Mouse (Mus musculus): ENCODE measurements at regions not wholly inside any gene's neighbourhood (a gene's known extent, or its start where the extent isn't known, plus 50 kb on each side); places are given as distances from the start of the nearest gene placed in this dataset.

GRCm38 (mm10) chr12:25363341-25363740 is 266.4 kb upstream of the Id2 start:
- Histone ChIP-seq H3K4me3 (ENCODE audit: low read depth, low read length) (no peak overlapping the region), H3K4me2 (ENCODE audit: low read depth) (no peak overlapping the region), H3K36me3 (ENCODE audit: control insufficient read depth, insufficient read depth, low read length) (no peaks in the 10 kb centered on the region), H3K4me1 (ENCODE audit: control insufficient read depth, insufficient read depth, low read length) (no peaks in the 10 kb centered on the region), H3K9ac (ENCODE audit: low read length) (no peak overlapping the region), H3K9me3 (ENCODE audit: control insufficient read depth, low read length) (no peaks in the 10 kb centered on the region), H3K27me3 (ENCODE audit: control insufficient read depth, insufficient read depth, low read length) (no peaks in the 10 kb centered on the region), H3K27ac (ENCODE audit: low read depth, low read length) (no peak overlapping the region)
- ATAC-seq (ENCODE audit: insufficient read depth, low FRiP score, low TSS enrichment): no peak
- WGBS: 80% methylated on average over 3 of the region's 3 CpGs
- DNase-seq (ENCODE audit: low spot score): no peak

GRCm38 (mm10) chr12:25362771-25363170 is 265.8 kb upstream of the Id2 start:
- Histone ChIP-seq H3K4me3 (ENCODE audit: low read depth, low read length) (no peak overlapping the region), H3K9me3 (ENCODE audit: control insufficient read depth, low read length) (no peaks in the 10 kb centered on the region), H3K36me3 (ENCODE audit: control insufficient read depth, insufficient read depth, low read length) (no peaks in the 10 kb centered on the region), H3K4me2 (ENCODE audit: low read depth) (no peak overlapping the region), H3K9ac (ENCODE audit: low read length) (no peak overlapping the region), H3K4me1 (ENCODE audit: control insufficient read depth, insufficient read depth, low read length) (no peaks in the 10 kb centered on the region), H3K27ac (ENCODE audit: low read depth, low read length) (no peak overlapping the region), H3K27me3 (ENCODE audit: control insufficient read depth, insufficient read depth, low read length) (no peaks in the 10 kb centered on the region)
- 91% methylated on average over 4 of the region's 4 CpGs for WGBS
- ATAC-seq (ENCODE audit: insufficient read depth, low FRiP score, low TSS enrichment) (no peak), DNase-seq (ENCODE audit: low spot score) (no peak)

- Histone ChIP-seq H3K4me1 (ENCODE audit: control insufficient read depth, insufficient read depth, low read length) (no peaks in the 10 kb centered on the region), H3K4me3 (ENCODE audit: low read depth, low read length) (no peak overlapping the region), H3K27me3 (ENCODE audit: control insufficient read depth, insufficient read depth, low read length) (no peaks in the 10 kb centered on the region), H3K9ac (ENCODE audit: low read length) (no peak overlapping the region), H3K9me3 (ENCODE audit: control insufficient read depth, low read length) (no peaks in the 10 kb centered on the region), H3K36me3 (ENCODE audit: control insufficient read depth, insufficient read depth, low read length) (no peaks in the 10 kb centered on the region), H3K27ac (ENCODE audit: low read depth, low read length) (no peak overlapping the region), H3K4me2 (ENCODE audit: low read depth) (no peak overlapping the region)
- DNase-seq (ENCODE audit: low spot score) (no peak), ATAC-seq (ENCODE audit: insufficient read depth, low FRiP score, low TSS enrichment) (no peak)
- 89% methylated on average over 2 of the region's 2 CpGs for WGBS
These were observed 263.8 kb upstream of the Id2 start for GRCm38 (mm10) chr12:25360726-25361125.

GRCm38 (mm10) chr12:25359931-25360330 is 263.0 kb upstream of the Id2 start:
- H3K36me3 ChIP-seq (ENCODE audit: control insufficient read depth, insufficient read depth, low read length): no peaks in the 10 kb centered on the region
- H3K4me1 ChIP-seq (ENCODE audit: control insufficient read depth, insufficient read depth, low read length): no peaks in the 10 kb centered on the region
- H3K4me2 ChIP-seq (ENCODE audit: low read depth): no peak overlapping the region
- no peak overlapping the region for H3K4me3 ChIP-seq (ENCODE audit: low read depth, low read length)
- no peaks in the 10 kb centered on the region for H3K27me3 ChIP-seq (ENCODE audit: control insufficient read depth, insufficient read depth, low read length)
- H3K9me3 ChIP-seq (ENCODE audit: control insufficient read depth, low read length): no peaks in the 10 kb centered on the region
- over 99% methylated on average over 5 of the region's 5 CpGs for WGBS
- H3K27ac ChIP-seq (ENCODE audit: low read depth, low read length): no peak overlapping the region
- DNase-seq (ENCODE audit: low spot score) (no peak), ATAC-seq (ENCODE audit: insufficient read depth, low FRiP score, low TSS enrichment) (no peak)
- no peak overlapping the region for H3K9ac ChIP-seq (ENCODE audit: low read length)

GRCm38 (mm10) chr12:25358846-25359525 is 262.0 kb upstream of the Id2 start:
- H3K36me3 ChIP-seq (ENCODE audit: control insufficient read depth, insufficient read depth, low read length): no peaks in the 10 kb centered on the region
- 85% methylated on average over 8 of the region's 8 CpGs for WGBS
- H3K9me3 ChIP-seq (ENCODE audit: control insufficient read depth, low read length): no peaks in the 10 kb centered on the region
- H3K4me3 ChIP-seq (ENCODE audit: low read depth, low read length): no peak overlapping the region
- H3K27ac ChIP-seq (ENCODE audit: low read depth, low read length): no peak overlapping the region
- ATAC-seq (ENCODE audit: insufficient read depth, low FRiP score, low TSS enrichment): no peak
- no peaks in the 10 kb centered on the region for H3K4me1 ChIP-seq (ENCODE audit: control insufficient read depth, insufficient read depth, low read length)
- DNase-seq (ENCODE audit: low spot score): no peak
- no peak overlapping the region for H3K4me2 ChIP-seq (ENCODE audit: low read depth)
- H3K27me3 ChIP-seq (ENCODE audit: control insufficient read depth, insufficient read depth, low read length): no peaks in the 10 kb centered on the region
- H3K9ac ChIP-seq (ENCODE audit: low read length): no peak overlapping the region

- no peak overlapping the region for H3K27ac ChIP-seq (ENCODE audit: low read depth, low read length)
- 83% methylated on average over 2 of the region's 2 CpGs for WGBS
These were observed 259.8 kb upstream of the Id2 start for GRCm38 (mm10) chr12:25356774-25357173.

GRCm38 (mm10) chr12:25355217-25355616 is 258.3 kb upstream of the Id2 start:
- Histone ChIP-seq H3K36me3 (ENCODE audit: control insufficient read depth, insufficient read depth, low read length) (no peaks in the 10 kb centered on the region), H3K27me3 (ENCODE audit: control insufficient read depth, insufficient read depth, low read length) (no peaks in the 10 kb centered on the region), H3K27ac (ENCODE audit: low read depth, low read length) (no peak overlapping the region), H3K9me3 (ENCODE audit: control insufficient read depth, low read length) (no peaks in the 10 kb centered on the region), H3K4me1 (ENCODE audit: control insufficient read depth, insufficient read depth, low read length) (no peaks in the 10 kb centered on the region), H3K4me2 (ENCODE audit: low read depth) (no peak overlapping the region), H3K4me3 (ENCODE audit: low read depth, low read length) (no peak overlapping the region), H3K9ac (ENCODE audit: low read length) (no peak overlapping the region)
- no peak for ATAC-seq (ENCODE audit: insufficient read depth, low FRiP score, low TSS enrichment)
- WGBS: 79% methylated on average over 1 of the region's 1 CpGs
- DNase-seq (ENCODE audit: low spot score): no peak

More at GRCm38 (mm10) chr12:25356774-25357173, 259.8 kb upstream of the Id2 start:
- no peaks in the 10 kb centered on the region for H3K27me3 ChIP-seq (ENCODE audit: control insufficient read depth, insufficient read depth, low read length)
- H3K4me3 ChIP-seq (ENCODE audit: low read depth, low read length): no peak overlapping the region
- no peaks in the 10 kb centered on the region for H3K36me3 ChIP-seq (ENCODE audit: control insufficient read depth, insufficient read depth, low read length)
- no peaks in the 10 kb centered on the region for H3K4me1 ChIP-seq (ENCODE audit: control insufficient read depth, insufficient read depth, low read length)
- ATAC-seq (ENCODE audit: insufficient read depth, low FRiP score, low TSS enrichment): no peak
- H3K9ac ChIP-seq (ENCODE audit: low read length): no peak overlapping the region
- H3K9me3 ChIP-seq (ENCODE audit: control insufficient read depth, low read length): no peaks in the 10 kb centered on the region
- DNase-seq (ENCODE audit: low spot score): no peak
- H3K4me2 ChIP-seq (ENCODE audit: low read depth): no peak overlapping the region

- H3K4me2 ChIP-seq (ENCODE audit: low read depth): no peak overlapping the region
- 64% methylated on average over 10 of the region's 10 CpGs for WGBS
- H3K27me3 ChIP-seq (ENCODE audit: control insufficient read depth, insufficient read depth, low read length): no peaks in the 10 kb centered on the region
- no peaks in the 10 kb centered on the region for H3K4me1 ChIP-seq (ENCODE audit: control insufficient read depth, insufficient read depth, low read length)
- no peaks in the 10 kb centered on the region for H3K36me3 ChIP-seq (ENCODE audit: control insufficient read depth, insufficient read depth, low read length)
- no peak overlapping the region for H3K4me3 ChIP-seq (ENCODE audit: low read depth, low read length)
- no peaks in the 10 kb centered on the region for H3K9me3 ChIP-seq (ENCODE audit: control insufficient read depth, low read length)
- no peak overlapping the region for H3K9ac ChIP-seq (ENCODE audit: low read length)
- DNase-seq (ENCODE audit: low spot score) (peak; percentile 35), ATAC-seq (ENCODE audit: insufficient read depth, low FRiP score, low TSS enrichment) (no peak)
- H3K27ac ChIP-seq (ENCODE audit: low read depth, low read length): peak overlapping the region; percentile 21; the same call in 1 of the 2 replicates
These were observed 256.5 kb upstream of the Id2 start for GRCm38 (mm10) chr12:25353402-25353896.

GRCm38 (mm10) chr12:25352160-25352559 is 255.2 kb upstream of the Id2 start:
- Histone ChIP-seq H3K4me2 (ENCODE audit: low read depth) (no peak overlapping the region), H3K27ac (ENCODE audit: low read depth, low read length) (no peak overlapping the region), H3K9ac (ENCODE audit: low read length) (no peak overlapping the region), H3K4me3 (ENCODE audit: low read depth, low read length) (no peak overlapping the region), H3K36me3 (ENCODE audit: control insufficient read depth, insufficient read depth, low read length) (no peaks in the 10 kb centered on the region), H3K27me3 (ENCODE audit: control insufficient read depth, insufficient read depth, low read length) (no peaks in the 10 kb centered on the region), H3K4me1 (ENCODE audit: control insufficient read depth, insufficient read depth, low read length) (no peaks in the 10 kb centered on the region), H3K9me3 (ENCODE audit: control insufficient read depth, low read length) (no peaks in the 10 kb centered on the region)
- ATAC-seq (ENCODE audit: insufficient read depth, low FRiP score, low TSS enrichment) (no peak), DNase-seq (ENCODE audit: low spot score) (no peak)
